Mouse (Mus musculus): Measurements from ENCODE around the gene Dysf.

Gene Dysf

DNA sequence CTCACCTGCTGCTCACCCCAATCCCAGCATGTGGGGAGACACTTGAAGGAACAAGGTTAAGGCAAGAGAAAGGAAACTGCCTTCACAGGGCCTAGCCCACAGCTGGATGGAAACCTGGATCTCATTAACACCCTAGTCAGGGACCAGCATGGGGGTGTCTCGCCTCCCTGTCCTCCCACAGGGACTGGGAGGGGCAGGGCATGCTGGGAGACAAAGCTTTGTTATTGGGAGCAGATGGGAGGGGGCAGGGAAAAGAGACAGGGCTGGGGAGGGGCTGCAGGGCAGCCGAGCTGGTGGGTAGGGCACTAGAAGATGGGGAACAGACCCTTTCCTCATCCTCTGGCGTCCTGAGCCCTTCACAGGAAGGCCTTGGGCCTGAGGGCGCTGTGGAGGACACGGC is 220.4 kb downstream of the Dysf start:
- no peak for DNase-seq (ENCODE audit: extremely low spot score, low read depth, low spot score)

DNA sequence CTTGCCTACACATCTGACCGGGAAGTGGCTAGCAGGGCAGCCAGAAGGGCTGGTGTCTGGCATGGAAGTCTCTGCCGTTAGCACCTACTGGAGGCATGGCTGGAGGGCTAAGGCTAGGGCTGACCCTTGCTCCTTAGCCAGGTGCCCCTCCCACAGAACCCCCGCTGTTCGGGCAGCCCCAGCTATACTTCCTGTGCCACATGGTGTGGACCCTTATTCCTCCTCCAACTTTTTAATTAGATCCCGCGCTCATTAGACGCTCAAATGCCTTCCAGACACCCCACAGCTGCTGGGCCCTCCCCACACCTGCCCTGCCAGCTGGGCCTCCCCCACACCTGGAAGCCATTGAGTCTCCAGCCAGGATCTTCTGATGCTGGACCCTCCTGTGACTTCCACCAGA is 221.3 kb downstream of the Dysf start:
- no peak for DNase-seq (ENCODE audit: extremely low spot score, low read depth, low spot score)

DNA sequence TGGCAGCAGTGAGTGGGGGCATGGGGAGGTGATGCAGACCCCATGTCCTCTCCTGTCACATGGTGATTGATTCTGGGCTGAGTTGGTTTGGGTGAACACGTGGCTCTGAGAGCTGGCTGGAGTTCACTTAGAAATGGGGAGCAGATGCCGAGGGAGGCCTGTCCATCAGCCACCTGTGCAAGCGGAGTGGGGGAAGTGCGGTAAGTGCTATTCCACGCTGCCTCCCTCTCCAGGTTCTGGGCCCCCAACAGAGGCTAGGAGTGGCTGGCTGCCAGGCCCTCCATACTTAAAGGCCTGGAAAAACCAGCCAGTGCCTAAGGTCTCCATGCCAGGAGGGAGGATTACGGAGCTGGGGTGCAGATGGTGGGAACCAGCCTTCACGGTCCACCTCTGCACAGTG is 222.7 kb downstream of the Dysf start:
- DNase-seq (ENCODE audit: extremely low spot score, low read depth, low spot score) = no peak

DNA sequence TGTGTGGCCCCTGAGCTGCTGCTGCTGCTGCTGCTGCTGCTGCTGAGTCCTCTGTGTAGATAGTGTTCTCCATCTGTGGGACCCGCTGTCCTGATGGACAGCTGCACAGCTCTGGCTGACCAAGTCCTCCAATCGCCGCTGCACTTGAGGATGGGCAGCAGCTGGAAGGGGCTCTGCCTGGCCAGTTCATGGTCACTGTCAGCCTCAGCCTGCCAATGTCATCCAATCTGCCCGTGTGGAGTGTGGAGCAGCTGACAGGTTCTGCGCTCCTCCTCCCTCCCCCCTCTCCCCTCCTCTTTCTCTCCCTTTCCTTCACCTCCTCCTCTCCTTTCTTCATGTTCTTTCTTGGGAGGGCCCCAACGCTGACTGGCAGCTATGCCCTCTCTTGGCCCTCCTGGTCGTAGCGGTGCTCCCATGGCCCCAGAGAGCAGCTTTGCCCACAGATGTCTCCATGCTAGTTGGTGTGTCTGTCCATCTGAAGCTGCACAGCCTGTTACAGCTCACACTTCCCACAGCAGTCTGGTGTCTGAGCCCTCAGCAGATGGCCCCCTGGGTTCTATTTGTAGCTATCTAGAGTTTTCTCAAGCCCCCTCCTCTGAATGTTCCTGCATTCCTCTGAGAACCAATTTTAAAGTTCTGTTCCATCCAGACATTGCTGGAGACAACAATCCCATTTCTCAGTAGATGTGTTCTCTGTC is 223.8 kb downstream of the Dysf start:
- DNase-seq (ENCODE audit: extremely low spot score, low read depth, low spot score) = no peak

DNA sequence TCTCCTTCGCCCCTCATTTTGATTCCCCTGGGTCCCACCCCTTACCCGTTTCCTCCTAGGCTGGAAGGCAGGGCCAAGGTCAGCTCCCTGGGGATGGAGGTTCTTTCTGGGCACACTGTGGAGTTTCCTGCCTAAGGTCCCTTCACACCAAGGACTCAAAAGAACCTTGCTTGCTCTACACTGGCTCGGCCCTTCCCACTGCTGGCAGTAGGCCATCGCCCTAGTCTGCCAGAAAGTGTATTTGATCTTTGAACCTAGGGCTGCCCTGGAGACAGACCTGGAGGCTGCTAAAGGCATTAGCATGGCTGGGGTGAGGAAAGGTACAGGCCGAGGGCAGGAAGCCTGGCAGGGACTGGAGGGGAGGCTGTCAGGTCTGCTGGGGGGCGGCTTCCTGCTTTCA is 225.4 kb downstream of the Dysf start:
- DNase-seq (ENCODE audit: extremely low spot score, low read depth, low spot score) = no peak

DNA sequence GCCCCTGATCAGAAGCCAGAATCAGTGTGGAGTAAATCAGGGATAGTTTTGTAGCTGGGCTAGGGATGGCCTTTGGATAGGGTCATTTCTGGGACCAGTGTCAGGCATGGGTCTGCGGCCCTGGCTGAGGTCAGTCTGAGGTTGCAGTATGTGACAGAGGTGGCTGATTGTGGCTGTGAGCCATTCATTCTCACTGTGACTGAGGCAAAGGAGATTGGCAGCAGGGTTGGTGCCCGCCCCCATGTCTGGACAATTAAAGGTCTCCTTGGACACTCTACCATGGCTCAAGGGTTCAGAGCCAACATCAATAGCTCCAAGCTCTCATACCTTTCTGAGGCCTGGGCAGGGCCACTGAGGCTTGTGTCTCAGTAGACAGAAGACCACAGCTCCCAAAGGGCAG is 227.0 kb downstream of the Dysf start:
- DNase-seq (ENCODE audit: extremely low spot score, low read depth, low spot score) = no peak

DNA sequence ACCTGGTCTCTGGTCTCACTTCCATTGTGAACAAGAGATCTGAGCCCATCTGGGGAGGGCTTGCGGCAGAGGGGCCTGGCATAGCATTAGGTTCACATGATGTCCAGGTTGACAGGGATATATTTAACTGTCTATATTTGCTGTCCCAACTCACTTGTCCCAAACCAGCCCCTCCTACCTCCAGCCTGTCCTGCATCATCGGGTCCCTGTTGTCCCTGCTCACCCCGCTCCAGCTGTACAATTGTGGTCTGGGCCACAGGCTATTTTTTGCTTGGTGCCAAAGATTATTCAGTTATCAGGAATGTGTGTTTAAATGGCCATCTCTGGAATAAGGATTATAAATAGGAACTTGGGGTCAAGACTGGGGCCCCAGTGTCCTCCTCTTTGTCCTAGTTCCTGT is 235.0 kb downstream of the Dysf start:
- DNase-seq (ENCODE audit: extremely low spot score, low read depth, low spot score) = no peak

DNA sequence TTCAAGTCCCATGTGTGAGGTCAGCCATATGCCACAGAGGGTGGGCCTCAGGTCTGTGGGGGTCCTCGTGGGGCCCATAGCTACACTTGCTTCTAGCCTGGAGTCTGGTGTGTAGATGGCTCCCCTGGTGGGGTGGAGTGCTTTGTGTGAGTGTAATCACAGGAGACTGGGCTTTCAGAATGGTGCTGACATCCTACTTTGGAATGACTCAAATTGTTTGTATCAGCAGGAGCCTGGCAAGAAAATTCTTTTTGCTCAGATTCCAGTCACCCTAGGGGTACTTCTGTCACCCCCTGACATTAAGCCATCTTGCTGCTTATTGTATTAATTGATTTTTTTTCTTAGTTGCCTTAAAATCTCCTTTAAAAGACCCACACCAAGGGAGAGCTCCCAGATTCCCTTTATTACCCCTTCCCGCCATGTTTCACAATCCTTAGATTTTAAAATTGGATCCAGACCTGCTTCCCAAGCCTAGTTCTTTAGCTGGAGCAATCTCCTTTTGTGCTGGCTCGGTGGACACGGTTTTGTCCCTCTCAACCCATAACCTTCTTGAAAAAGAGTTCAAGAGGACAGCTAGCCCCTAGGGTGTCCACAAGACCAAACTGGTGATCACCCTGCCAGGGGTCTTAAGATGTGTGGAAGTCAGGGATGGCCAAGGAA is 237.8 kb downstream of the Dysf start:
- DNase-seq (ENCODE audit: extremely low spot score, low read depth, low spot score) = no peak

DNA sequence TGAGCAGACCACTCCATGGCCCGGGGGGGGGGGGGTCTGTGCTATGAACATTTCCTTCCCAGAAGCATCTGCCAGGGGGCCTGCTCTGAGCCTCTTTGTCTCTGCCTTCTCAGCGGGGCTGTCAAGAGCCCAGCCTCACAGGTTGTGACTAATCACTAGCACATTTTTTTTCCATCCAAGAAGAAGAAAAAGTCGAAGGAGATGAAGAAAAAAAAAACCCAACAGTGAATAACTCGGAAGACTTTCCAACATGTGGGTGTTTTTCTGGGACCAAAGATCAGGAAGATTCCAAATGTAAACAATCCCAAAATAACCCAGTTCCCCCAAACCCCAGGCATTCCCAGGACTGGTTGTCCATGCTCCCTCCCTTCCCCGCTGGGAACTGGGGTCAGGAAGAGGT is 238.6 kb downstream of the Dysf start:
- no peak for DNase-seq (ENCODE audit: extremely low spot score, low read depth, low spot score)

Data from hindlimb bud, embryonic 11.5 days (tissue).